Mouse (Mus musculus) ovary, adult 18-20 months (tissue): ENCODE measurements around the gene Noct.

Source experiments
- DNase-seq: peaks from one replicate; pipeline ENCODE4 v3.0.0; 2022; ENCODE audit warnings: low spot score, mixed read lengths

Noct gene

GRCm38 (mm10) chr3:51230886-51231285, 6.6 kb downstream of the Noct start:
- no peak for DNase-seq

- DNase-seq, result no peak
These were observed 7.3 kb downstream of the Noct start for GRCm38 (mm10) chr3:51231499-51231898.

- no peak for DNase-seq
These were observed 8.1 kb downstream of the Noct start for GRCm38 (mm10) chr3:51232205-51232910.

GRCm38 (mm10) chr3:51233474-51233873, 9.2 kb downstream of the Noct start:
- DNase-seq, result peak; percentile 62

GRCm38 (mm10) chr3:51233918-51234751, 9.9 kb downstream of the Noct start:
- DNase-seq, result peak; percentile 53

- no peak for DNase-seq
These were observed 10.5 kb downstream of the Noct start for GRCm38 (mm10) chr3:51234752-51235055.

GRCm38 (mm10) chr3:51238515-51238914, 14.3 kb downstream of the Noct start:
- DNase-seq, result no peak

GRCm38 (mm10) chr3:51239541-51239940, 15.3 kb downstream of the Noct start:
- no peak for DNase-seq

- no peak for DNase-seq
These were observed 23.5 kb downstream of the Noct start for GRCm38 (mm10) chr3:51247704-51248103.

- no peak for DNase-seq
These were observed 24.4 kb downstream of the Noct start for GRCm38 (mm10) chr3:51248600-51248999.

- DNase-seq, result no peak
These were observed 25.2 kb downstream of the Noct start for GRCm38 (mm10) chr3:51249460-51249859.

GRCm38 (mm10) chr3:51249866-51250265, 25.6 kb downstream of the Noct start:
- no peak for DNase-seq

- DNase-seq, result no peak
These were observed 26.8 kb downstream of the Noct start for GRCm38 (mm10) chr3:51251057-51251456.

- DNase-seq, result no peak
These were observed 28.0 kb downstream of the Noct start for GRCm38 (mm10) chr3:51252223-51252622.

- DNase-seq, result no peak
These were observed 28.6 kb downstream of the Noct start for GRCm38 (mm10) chr3:51252689-51253402.

GRCm38 (mm10) chr3:51254784-51255183, 30.5 kb downstream of the Noct start:
- no peak for DNase-seq

- DNase-seq, result no peak
These were observed 32.2 kb downstream of the Noct start for GRCm38 (mm10) chr3:51256450-51256849.

GRCm38 (mm10) chr3:51258070-51258469, 33.8 kb downstream of the Noct start:
- DNase-seq, result no peak

- DNase-seq, result no peak
These were observed 38.7 kb downstream of the Noct start for GRCm38 (mm10) chr3:51262942-51263341.

- DNase-seq, result no peak
These were observed 44.2 kb downstream of the Noct start for GRCm38 (mm10) chr3:51268434-51268833.

GRCm38 (mm10) chr3:51270069-51270817, 46.0 kb downstream of the Noct start:
- no peak for DNase-seq

GRCm38 (mm10) chr3:51275956-51276398, 51.7 kb downstream of the Noct start:
- peak; percentile 98 for DNase-seq
